Mouse (Mus musculus): ENCODE data around the gene Epm2aip1. TPM values are rescaled to one million over a fixed set of nuclear protein-coding genes. Genes with fewer than 3 reads are reported as not detected.
A peak's percentile ranks its signal among the peaks of the same experiment; 100 is the strongest.

Gene Epm2aip1
- total RNA-seq, 2 experiments from 2014 or later: 80.4 to 81.6 TPM

GRCm38 (mm10) chr9:111285061-111285460 lies 13.3 kb downstream of the Epm2aip1 start:
- no peak for DNase-seq (ENCODE audit: low spot score in 2 of 2)
- intact Hi-C loops (cut with DNase I): no loop called here

- peak in 1 of 2 experiments; percentile 28 for DNase-seq (ENCODE audit: low spot score in 2 of 2)
- intact Hi-C loops (cut with DNase I): no loop called here
Observed at GRCm38 (mm10) chr9:111285676-111286075, 13.9 kb downstream of the Epm2aip1 start.

DNA sequence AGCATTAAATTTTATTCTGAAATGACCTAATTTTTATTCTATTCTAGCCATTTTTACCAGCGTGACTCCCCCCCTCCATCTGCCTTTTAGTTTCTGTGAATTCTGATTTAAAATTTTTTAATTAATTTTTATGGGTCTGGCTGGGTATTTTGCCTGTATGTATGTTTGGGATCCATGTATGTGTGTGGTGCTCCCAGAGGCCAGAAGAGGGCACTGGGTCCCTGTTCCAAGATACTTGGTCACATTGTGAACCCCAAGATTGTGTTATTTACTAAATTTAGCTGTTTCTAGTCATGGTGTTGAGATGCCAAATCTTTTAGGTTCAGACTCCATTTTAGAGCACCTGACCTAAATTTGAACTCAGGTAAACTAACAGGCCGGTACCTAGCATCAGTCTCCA lies 14.7 kb downstream of the Epm2aip1 start:
- no peak for DNase-seq (ENCODE audit: low spot score in 2 of 2)
- intact Hi-C loops (cut with DNase I): no loop called here

DNA sequence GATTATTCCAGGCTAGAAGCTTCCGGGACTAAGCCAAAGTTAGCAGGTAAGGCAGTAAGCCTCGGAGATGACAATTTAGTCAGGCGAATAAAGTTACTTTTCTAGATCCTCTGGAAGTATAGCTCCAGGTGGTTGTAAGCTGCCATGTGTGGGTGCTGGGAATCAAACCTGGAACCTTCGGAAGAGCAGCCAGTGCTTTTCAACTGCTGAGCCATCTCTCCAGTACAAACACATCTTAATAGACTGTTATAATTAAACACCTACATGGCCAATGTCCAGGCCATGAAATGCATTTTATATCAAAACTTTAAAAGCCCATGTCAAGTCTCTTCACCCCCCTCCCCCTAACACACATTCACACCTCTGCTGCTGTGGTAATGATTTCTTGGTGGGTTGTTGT lies 16.2 kb downstream of the Epm2aip1 start:
- intact Hi-C loops (cut with DNase I): no loop called here
- DNase-seq (ENCODE audit: low spot score in 2 of 2): no peak

GRCm38 (mm10) chr9:111289294-111289831 lies 17.6 kb downstream of the Epm2aip1 start:
- intact Hi-C loops (cut with DNase I): no loop called here
- no peak for DNase-seq (ENCODE audit: low spot score in 2 of 2)

GRCm38 (mm10) chr9:111289832-111290339 lies 18.2 kb downstream of the Epm2aip1 start:
- DNase-seq (ENCODE audit: low spot score in 2 of 2): peak; percentile 94 to 95

GRCm38 (mm10) chr9:111290539-111291100 lies 18.9 kb downstream of the Epm2aip1 start:
- intact Hi-C loops (cut with DNase I): loop anchor here (2.0 kb wide), 1 partner anchor 24 kb away; no protein-coding TSS in a partner anchor
- peak in 1 of 2 experiments; percentile 34 for DNase-seq (ENCODE audit: low spot score in 2 of 2)

More at GRCm38 (mm10) chr9:111289832-111290339, 18.2 kb downstream of the Epm2aip1 start:
- intact Hi-C loops (cut with DNase I): loop anchor here (2.0 kb wide), 1 partner anchor 25 kb away; no protein-coding TSS in a partner anchor

DNA sequence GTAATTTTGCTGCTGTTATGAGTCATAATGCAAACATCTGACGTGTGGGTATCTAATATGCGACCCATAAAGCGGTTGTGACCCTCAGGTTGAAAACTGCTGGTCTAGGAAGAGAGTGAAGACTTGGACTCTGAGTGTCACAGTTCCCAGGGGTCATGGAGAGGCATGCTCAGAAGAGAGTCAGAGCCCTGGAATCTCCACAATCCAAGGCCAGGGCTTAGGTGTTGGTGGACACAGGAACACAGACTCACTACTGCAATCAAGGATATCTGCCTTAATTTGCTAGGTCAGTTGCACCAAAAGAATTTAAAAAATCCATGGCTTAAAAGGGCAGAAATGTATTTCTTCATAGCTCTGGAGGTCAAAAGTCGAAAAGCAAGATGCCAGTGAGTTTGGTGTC lies 21.5 kb downstream of the Epm2aip1 start:
- intact Hi-C loops (cut with DNase I): no loop called here
- DNase-seq (ENCODE audit: low spot score in 2 of 2): no peak

DNA sequence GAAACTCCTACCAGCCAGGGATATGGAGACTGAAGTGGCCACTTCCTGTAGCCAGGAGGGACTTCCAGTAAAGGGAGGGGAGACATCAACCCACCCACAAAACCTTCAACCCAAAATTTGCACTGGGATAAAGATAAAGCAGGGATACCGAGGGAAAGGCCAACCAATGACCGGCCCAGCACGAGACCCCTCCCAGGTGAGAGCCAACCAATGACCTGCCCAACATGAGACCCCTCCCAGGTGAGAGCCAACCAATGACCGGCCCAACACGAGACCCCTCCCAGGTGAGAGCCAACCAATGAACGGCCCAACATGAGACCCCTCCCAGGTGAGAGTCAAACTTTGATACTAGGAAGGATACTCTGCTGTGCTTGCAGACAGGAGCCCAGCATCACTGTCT lies 23.2 kb downstream of the Epm2aip1 start:
- intact Hi-C loops (cut with DNase I): no loop called here

DNA sequence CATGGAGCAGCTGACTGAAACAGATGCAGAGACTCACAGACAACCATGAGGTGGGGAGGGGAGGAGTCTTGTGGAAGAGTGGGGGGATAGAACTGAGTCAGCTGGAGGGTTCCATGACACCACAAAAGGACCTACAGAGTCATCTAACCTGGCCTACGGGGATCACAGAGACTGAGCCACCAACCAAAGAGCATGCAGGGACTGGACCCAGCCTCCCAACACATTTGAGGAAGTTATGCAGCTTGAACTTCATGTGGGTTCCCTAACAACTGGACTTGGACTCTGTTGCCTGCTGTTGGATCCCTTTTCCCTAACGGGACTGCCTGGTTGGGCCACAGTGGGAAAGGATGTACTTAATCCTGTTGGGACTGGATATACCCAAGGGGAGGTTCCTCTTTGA lies 23.6 kb downstream of the Epm2aip1 start:
- intact Hi-C loops (cut with DNase I): no loop called here
- DNase-seq (ENCODE audit: low spot score in 2 of 2): no peak

More for the DNA sequence above, 23.2 kb downstream of the Epm2aip1 start:
- no peak for DNase-seq (ENCODE audit: low spot score in 2 of 2)

- intact Hi-C loops (cut with DNase I): no loop called here
- DNase-seq (ENCODE audit: low spot score in 2 of 2): no peak
Observed at GRCm38 (mm10) chr9:111296433-111296832, 24.7 kb downstream of the Epm2aip1 start.

- intact Hi-C loops (cut with DNase I): no loop called here
Observed at GRCm38 (mm10) chr9:111298606-111299005, 26.9 kb downstream of the Epm2aip1 start.

GRCm38 (mm10) chr9:111302196-111302831 lies 30.6 kb downstream of the Epm2aip1 start:
- intact Hi-C loops (cut with DNase I): no loop called here
- DNase-seq (ENCODE audit: low spot score in 2 of 2): peak; percentile 46 to 47

More at GRCm38 (mm10) chr9:111298606-111299005, 26.9 kb downstream of the Epm2aip1 start:
- no peak for DNase-seq (ENCODE audit: low spot score in 2 of 2)

- peak; percentile 26 to 80 for DNase-seq (ENCODE audit: low spot score in 2 of 2)
- intact Hi-C loops (cut with DNase I): no loop called here
Observed at GRCm38 (mm10) chr9:111304036-111304435, 32.3 kb downstream of the Epm2aip1 start.

GRCm38 (mm10) chr9:111306142-111306541 lies 34.4 kb downstream of the Epm2aip1 start:
- intact Hi-C loops (cut with DNase I): no loop called here
- DNase-seq (ENCODE audit: low spot score in 2 of 2): no peak

GRCm38 (mm10) chr9:111311031-111311842 lies 39.5 kb downstream of the Epm2aip1 start, which contains the start of gene Trank1:
Gene Trank1 (plus strand): TSS chr9:111311739.
- intact Hi-C loops (cut with DNase I): no loop called here
- DNase-seq (ENCODE audit: low spot score in 2 of 2): peak; percentile 60 to 62

DNA sequence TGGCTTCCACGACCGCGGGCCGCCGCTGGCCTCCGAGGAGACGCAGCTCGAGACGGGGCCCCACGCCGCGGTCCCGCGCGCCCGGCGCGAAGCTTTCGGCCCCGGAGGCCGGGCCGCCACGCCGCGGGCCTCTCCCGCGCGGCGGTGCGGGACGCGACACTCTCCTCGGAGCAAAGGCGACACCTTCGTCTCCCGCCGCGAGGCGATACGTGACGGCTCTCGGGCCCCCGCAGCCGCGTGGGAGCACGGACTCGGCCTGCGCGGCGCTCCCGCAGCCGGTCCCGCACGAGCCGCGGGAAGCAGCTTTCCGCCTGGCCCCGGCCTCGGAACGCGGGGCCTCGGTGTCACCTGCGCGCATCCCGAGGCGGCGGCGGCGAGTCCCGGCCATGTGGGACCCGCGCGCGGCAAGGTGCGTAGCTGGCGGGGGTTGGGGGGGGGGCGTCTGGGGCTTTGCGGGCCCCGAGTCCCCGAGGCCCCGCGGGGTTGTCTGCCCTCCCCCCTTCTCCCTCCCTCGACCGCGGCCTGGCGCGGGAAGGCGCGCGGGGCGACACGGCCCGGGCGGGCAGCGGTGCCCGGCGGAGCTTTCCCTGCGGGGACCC lies 40.2 kb downstream of the Epm2aip1 start:
- no peak for DNase-seq (ENCODE audit: low spot score in 2 of 2)
- intact Hi-C loops (cut with DNase I): no loop called here

DNA sequence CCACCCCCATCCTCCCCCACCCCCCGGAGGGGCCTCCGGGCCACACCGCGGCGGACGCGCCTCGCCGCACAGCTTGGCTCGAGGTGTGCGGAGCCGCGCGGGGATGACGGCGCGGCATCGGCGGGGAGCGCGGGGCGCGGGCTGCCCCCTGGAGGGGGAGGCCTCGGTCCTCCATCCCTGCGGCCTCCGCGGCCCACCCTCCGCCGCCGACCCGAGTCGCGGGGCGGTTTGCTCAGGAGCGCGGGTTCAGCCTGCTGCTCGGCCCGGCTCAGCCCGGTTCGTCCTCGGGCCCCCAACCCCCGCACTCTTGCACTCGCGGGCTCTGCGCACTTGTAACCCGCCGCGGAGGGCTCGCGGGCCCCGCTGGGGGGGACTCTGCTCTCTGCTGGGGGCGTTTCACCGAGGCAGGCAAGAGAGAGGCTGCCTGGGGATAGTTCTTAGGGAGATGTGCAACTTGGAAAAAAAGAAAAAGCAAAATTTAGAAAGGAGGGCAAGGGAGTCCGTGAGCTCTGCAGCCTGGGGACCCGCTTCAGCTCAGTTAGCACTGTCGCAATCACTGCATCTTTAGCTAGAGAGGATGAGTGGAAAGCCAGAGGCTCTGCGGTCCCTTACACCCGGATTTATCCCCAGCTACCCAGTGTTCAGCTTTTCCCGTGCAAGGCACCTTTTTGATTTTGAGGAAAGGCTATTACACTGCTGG lies 40.9 kb downstream of the Epm2aip1 start:
- intact Hi-C loops (cut with DNase I): no loop called here
- DNase-seq (ENCODE audit: low spot score in 2 of 2): no peak

- DNase-seq (ENCODE audit: low spot score in 2 of 2): peak in 1 of 2 experiments; percentile 66
- intact Hi-C loops (cut with DNase I): no loop called here
Observed at GRCm38 (mm10) chr9:111313299-111313698, 41.6 kb downstream of the Epm2aip1 start.
